Mouse (Mus musculus): ENCODE measurements around the gene Psors1c2. TPM values are rescaled to one million over a fixed set of nuclear protein-coding genes. Genes with fewer than 3 reads are reported as not detected.

Gene Psors1c2
- 0.57 and 0.73 TPM in 2 replicates for polyA plus RNA-seq (2012)

DNA sequence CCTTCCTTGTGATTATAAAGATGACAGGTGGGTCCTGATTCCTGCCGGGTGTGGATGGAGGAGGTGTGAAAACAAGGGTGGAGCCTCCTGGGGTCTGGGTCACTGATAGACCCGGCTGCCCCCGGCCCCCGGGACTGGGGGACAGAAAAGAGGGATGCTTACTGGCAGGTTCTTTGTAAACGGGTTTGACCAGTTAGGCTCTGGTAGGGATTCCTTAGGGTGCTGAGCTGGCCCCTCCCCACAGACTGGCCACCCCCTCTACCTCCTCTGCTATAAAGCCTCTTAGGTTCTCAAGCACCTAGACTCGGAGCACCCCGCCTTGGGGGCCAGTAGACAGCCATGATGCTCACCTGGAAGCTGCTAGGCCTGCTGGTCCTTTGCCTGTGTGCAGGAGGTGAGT is at the start of gene Psors1c2:
Psors1c2 (plus strand) TSS at position 301 of the 400 bp plus-strand sequence.

DNA sequence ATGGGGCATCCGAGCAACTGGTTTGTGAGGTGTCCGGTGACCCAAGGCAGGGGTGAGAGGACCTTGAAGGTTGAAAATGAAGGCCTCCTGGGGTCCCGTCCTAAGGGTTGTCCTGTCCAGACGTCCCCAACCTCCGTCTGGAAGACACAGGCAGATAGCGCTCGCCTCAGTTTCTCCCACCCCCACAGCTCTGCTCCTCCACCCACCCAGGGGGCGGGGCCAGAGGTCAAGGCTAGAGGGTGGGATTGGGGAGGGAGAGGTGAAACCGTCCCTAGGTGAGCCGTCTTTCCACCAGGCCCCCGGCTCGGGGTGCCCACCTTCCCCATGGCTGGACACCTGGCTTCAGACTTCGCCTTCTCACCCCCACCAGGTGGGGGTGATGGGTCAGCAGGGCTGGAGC is 27.2 kb upstream of the Psors1c2 start, which contains the start of gene Pou5f1:
Pou5f1 (plus strand) TSS at position 243 of the 400 bp plus-strand sequence.

DNA sequence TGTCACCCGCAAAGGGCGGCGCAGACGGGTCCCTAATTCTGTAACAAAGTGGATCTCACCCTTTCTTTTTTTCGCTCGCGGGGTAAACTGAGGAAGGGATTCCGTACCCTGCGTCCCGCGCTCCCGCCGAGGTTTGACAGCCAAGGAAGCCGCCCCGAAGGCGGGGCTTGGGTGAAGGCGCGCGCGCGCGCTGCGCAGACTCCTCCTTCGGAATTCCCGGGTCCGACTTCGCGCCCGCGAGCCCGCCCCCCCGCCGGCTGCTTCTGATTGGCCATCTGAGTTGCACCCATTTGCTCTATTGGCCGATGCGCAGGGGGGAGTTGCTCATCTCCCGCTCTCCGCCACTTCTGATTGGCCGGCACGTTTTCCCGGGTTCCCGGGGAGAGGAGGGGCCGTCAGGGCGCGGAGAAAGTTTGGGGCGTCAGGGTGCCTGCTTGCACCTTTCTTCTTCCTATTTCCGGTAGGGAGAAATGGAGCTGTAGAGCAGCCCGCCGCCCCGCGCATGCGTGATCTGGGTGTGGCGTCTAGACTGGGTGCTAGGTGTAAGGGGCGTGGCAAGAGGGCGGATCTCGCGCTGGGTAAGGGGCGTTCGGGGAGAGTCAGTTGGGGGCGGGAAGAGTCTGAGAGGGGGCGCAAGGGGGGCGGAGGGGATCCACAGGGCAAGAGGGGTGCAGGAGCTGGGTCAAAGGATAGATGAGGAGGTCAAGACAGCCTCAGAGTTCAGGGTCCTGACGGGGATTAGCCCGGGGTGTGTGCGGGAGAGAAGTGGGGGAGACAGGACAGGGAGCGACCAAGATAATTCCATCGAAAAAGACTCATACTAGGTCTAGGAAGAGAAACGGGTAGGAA is 16.1 kb upstream of the Psors1c2 start, which contains the start of the genes Tcf19 and Cchcr1:
Tcf19 (minus strand) TSS at position 173 of the 849 bp plus-strand sequence.
Cchcr1 (plus strand) TSS at position 449 of the 849 bp plus-strand sequence.

DNA sequence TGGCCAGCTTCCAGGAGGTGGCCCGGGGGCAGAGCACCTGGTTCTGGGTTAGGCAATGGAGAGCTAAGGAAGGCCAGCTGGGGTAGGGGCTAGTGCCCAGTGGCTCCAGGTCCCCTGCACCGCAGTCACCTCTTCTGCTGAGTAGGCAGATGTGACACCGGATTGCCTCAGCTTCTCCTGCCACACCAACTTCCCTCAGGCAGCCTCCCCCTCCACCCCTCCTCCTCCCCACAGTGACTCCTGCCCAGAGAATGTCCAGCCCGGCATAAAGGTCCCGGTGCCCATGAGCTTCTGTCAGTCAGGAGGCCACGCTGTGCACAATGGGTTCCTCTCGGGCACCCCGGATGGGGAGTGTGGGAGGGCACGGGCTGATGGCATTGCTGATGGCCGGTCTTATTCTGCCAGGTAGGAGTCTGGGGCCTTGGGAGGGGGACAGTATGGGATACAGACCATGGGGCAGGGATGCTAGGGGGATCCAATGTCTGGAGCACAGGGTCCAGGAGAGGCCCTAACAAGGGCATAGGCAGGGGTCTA is 18.9 kb downstream of the Psors1c2 start, which contains the start of gene Cdsn:
Cdsn (plus strand) TSS at position 248 of the 534 bp plus-strand sequence.

DNA sequence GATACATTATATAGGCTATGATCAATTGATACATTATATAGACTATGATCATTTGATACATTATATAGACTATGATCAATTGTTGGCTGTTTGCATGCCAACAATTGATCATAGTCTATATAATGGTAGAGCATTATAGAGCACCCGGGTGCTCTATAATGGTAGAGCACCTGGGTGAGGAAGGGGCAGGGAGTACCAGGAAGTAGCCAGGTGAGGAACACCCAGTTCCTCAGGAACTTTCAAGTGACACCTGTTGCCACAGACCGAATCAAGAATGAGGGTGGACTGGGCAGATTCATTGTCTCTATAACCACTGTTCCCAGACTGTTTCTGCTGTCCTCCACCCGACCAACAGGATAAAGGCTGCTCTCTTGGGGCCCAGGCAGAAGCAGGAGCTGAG is 34.1 kb downstream of the Psors1c2 start, which contains the start of gene 2300002M23Rik:
2300002M23Rik (plus strand) TSS at position 301 of the 400 bp plus-strand sequence.

Other genes with a start within 250 kb of the Psors1c2 start
- not detected in 2 replicates for gene H2-Q1, start 212.8 kb upstream of the Psors1c2 start, polyA plus RNA-seq (2012)
- gene H2-Q2, start 191.0 kb upstream of the Psors1c2 start, polyA plus RNA-seq (2012) = not detected in 2 replicates
- 178 and 252 TPM in 2 replicates for gene H2-Q4, start 153.6 kb upstream of the Psors1c2 start, polyA plus RNA-seq (2012)
- gene H2-Q6, start 108.4 kb upstream of the Psors1c2 start, polyA plus RNA-seq (2012) = 207 and 337 TPM in 2 replicates
- 180 and 308 TPM in 2 replicates for gene H2-Q7, start 94.0 kb upstream of the Psors1c2 start, polyA plus RNA-seq (2012)
- gene H2-Q10, start 63.1 kb upstream of the Psors1c2 start, polyA plus RNA-seq (2012) = 2.5 and 3.2 TPM in 2 replicates
- gene Pou5f1, start 27.2 kb upstream of the Psors1c2 start, polyA plus RNA-seq (2012) = not detected in 2 replicates
- 38.9 and 42.3 TPM in 2 replicates for gene Tcf19, start 16.4 kb upstream of the Psors1c2 start, polyA plus RNA-seq (2012)
- 14.8 and 25.7 TPM in 2 replicates for gene Cchcr1, start 16.1 kb upstream of the Psors1c2 start, polyA plus RNA-seq (2012)
- gene Cdsn, start 18.9 kb downstream of the Psors1c2 start, polyA plus RNA-seq (2012) = not detected in 2 replicates
- gene 2300002M23Rik, start 34.2 kb downstream of the Psors1c2 start, polyA plus RNA-seq (2012) = not detected in 2 replicates
- not detected in 2 replicates for gene Sfta2, start 68.3 kb downstream of the Psors1c2 start, polyA plus RNA-seq (2012)
- not detected in 2 replicates for gene Gm9573, start 93.4 kb downstream of the Psors1c2 start, polyA plus RNA-seq (2012)
- not detected in 2 replicates for gene Mucl3, start 110.5 kb downstream of the Psors1c2 start, polyA plus RNA-seq (2012)
- gene Vars2, start 134.4 kb downstream of the Psors1c2 start, polyA plus RNA-seq (2012) = 112 TPM in 2 replicates
- 41.9 and 44.9 TPM in 2 replicates for gene Gtf2h4, start 140.5 kb downstream of the Psors1c2 start, polyA plus RNA-seq (2012)
- gene Ddr1, start 171.4 kb downstream of the Psors1c2 start, polyA plus RNA-seq (2012) = 0.49 and 0.79 TPM in 2 replicates